Mouse (Mus musculus): Measurements from ENCODE around the gene Dgkk. TPM values are rescaled to one million over a fixed set of nuclear protein-coding genes. Genes with fewer than 3 reads are reported as not detected.
A peak's percentile ranks its signal among the peaks of the same experiment; 100 is the strongest.
"Not testable (repeated sequence)": the region's sequence is repeated elsewhere in the genome, so short reads cannot be mapped to it uniquely, and the experiment has no call there.

The Dgkk gene
- total RNA-seq (2015) (not detected in 2 replicates), total RNA-seq (2017) (not detected in 2 replicates)

GRCm38 (mm10) chrX:6779006-6779405 is at the start of gene Dgkk:
Dgkk (plus strand) TSS chrX:6779306.
- ATAC-seq (ENCODE audit: poor library complexity, severe bottlenecking) = not testable (repeated sequence)

GRCm38 (mm10) chrX:6733998-6734397 is 45.1 kb upstream of the Dgkk start:
- no peak for ATAC-seq (ENCODE audit: poor library complexity, severe bottlenecking)

GRCm38 (mm10) chrX:6750714-6751113 is 28.4 kb upstream of the Dgkk start:
- no peak for ATAC-seq (ENCODE audit: poor library complexity, severe bottlenecking)

- no peak for ATAC-seq (ENCODE audit: poor library complexity, severe bottlenecking)
Observed at GRCm38 (mm10) chrX:6751549-6752047, 27.5 kb upstream of the Dgkk start.

- no peak for ATAC-seq (ENCODE audit: poor library complexity, severe bottlenecking)
Observed at GRCm38 (mm10) chrX:6777489-6778249, 1.4 kb upstream of the Dgkk start.

GRCm38 (mm10) chrX:6778250-6778637 is 862 bp upstream of the Dgkk start:
- ATAC-seq (ENCODE audit: poor library complexity, severe bottlenecking) = no peak

- no peak for ATAC-seq (ENCODE audit: poor library complexity, severe bottlenecking)
Observed at GRCm38 (mm10) chrX:6779969-6780539, 948 bp downstream of the Dgkk start.

GRCm38 (mm10) chrX:6832553-6832952 is 53.4 kb downstream of the Dgkk start:
- no peak for ATAC-seq (ENCODE audit: poor library complexity, severe bottlenecking)

- no peak for ATAC-seq (ENCODE audit: poor library complexity, severe bottlenecking)
Observed at GRCm38 (mm10) chrX:6853466-6853865, 74.4 kb downstream of the Dgkk start.

- ATAC-seq (ENCODE audit: poor library complexity, severe bottlenecking) = peak; percentile 63
Observed at GRCm38 (mm10) chrX:6854136-6854535, 75.0 kb downstream of the Dgkk start.

GRCm38 (mm10) chrX:6893933-6894332 is 114.8 kb downstream of the Dgkk start:
- ATAC-seq (ENCODE audit: poor library complexity, severe bottlenecking) = no peak

GRCm38 (mm10) chrX:6911047-6911446 is 131.9 kb downstream of the Dgkk start:
- no peak for ATAC-seq (ENCODE audit: poor library complexity, severe bottlenecking)

GRCm38 (mm10) chrX:6922165-6922564 is 143.1 kb downstream of the Dgkk start:
- ATAC-seq (ENCODE audit: poor library complexity, severe bottlenecking) = peak; percentile 38; the same call in 1 of the 2 replicates

- ATAC-seq (ENCODE audit: poor library complexity, severe bottlenecking) = no peak
Observed at GRCm38 (mm10) chrX:6926224-6926623, 147.1 kb downstream of the Dgkk start.

GRCm38 (mm10) chrX:6968598-6968997 is 189.5 kb downstream of the Dgkk start:
- no peak for ATAC-seq (ENCODE audit: poor library complexity, severe bottlenecking)

- no peak for ATAC-seq (ENCODE audit: poor library complexity, severe bottlenecking)
Observed at GRCm38 (mm10) chrX:6971956-6972355, 192.8 kb downstream of the Dgkk start.

- peak; percentile 56; the same call in 1 of the 2 replicates for ATAC-seq (ENCODE audit: poor library complexity, severe bottlenecking)
Observed at GRCm38 (mm10) chrX:6983916-6984315, 204.8 kb downstream of the Dgkk start.

All from megakaryocyte, adult 5-6 weeks (primary cell).